Mouse (Mus musculus): ENCODE measurements at regions not wholly inside any gene's neighbourhood (a gene's known extent, or its start where the extent isn't known, plus 50 kb on each side); places are given as distances from the start of the nearest gene placed in this dataset.

DNA sequence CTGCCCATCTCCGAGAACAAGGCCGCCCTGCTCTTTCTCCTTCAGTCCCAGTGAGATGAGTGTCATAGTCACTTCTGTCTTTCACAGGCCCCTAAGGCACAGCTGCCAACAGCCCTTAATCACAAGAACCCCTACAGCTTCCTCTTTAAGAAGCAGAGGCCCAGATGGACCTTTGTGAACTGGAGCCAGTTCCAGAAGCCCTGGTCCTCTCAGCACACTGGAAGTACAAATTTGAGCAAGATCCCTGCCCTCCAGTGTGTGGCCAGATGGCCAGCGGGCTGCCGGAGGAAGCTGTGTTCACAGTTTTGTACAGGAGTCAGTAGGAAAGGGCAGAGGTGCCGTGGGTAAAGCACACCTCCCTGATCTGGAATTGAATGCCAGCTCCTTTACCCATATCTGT lies 389.6 kb downstream of the Rps24 start:
- DNase-seq (ENCODE audit: low spot score in 2 of 2): no peak

GRCm38 (mm10) chr14:24877853-24878252 lies 390.9 kb downstream of the Rps24 start:
- DNase-seq (ENCODE audit: low spot score in 2 of 2): no peak

DNA sequence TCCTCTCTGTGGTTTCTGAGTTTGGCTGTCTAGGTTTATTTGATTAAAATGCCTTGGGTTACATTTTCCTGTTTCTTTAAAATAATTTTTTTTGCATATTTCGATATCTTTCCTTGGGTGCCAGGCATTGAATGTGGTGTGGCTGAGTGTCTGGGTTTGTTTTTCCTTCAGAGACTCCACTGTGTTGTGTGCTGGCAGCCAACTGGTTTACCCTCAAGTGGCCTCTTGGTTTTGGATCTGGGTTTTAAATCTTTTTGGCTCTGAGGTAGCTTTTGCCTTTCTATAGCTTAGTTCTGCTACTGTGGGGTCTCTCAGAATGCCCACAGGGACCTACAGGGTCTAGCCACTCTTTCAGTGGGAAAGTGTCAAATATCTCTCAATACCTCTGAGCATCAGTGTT lies 399.2 kb downstream of the Rps24 start:
- DNase-seq (ENCODE audit: low spot score in 2 of 2): no peak

- no peak for DNase-seq (ENCODE audit: low spot score in 2 of 2)
Observed at GRCm38 (mm10) chr14:24886896-24887421, 400.0 kb downstream of the Rps24 start.

- no peak for DNase-seq (ENCODE audit: low spot score in 2 of 2)
Observed at GRCm38 (mm10) chr14:24890856-24891255, 403.9 kb downstream of the Rps24 start.

GRCm38 (mm10) chr14:24895196-24895595 lies 408.3 kb downstream of the Rps24 start:
- DNase-seq (ENCODE audit: low spot score in 2 of 2): no peak

DNA sequence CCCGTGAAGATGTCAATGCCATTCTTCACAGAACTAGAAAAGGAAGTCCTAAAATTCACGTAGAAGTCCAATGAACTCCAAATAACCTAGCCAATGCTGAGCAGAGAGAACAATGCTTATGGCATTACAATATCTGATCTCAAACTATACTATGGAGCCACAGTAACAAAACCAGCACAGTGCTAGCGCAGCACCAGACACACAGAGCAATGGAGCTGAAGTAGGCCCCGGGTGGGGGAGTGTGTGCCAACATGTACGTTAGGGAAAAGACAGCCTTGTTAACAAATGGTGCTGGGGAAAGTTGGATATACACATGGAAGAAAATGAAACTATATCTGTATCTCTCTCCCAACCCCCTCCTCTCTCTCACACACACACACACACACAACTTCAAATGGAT lies 409.8 kb downstream of the Rps24 start:
- no peak for DNase-seq (ENCODE audit: low spot score in 2 of 2)

GRCm38 (mm10) chr14:24900501-24901179 lies 413.7 kb downstream of the Rps24 start:
- DNase-seq (ENCODE audit: low spot score in 2 of 2): peak in 1 of 2 experiments; percentile 55

GRCm38 (mm10) chr14:24901726-24902125 lies 414.8 kb downstream of the Rps24 start:
- no peak for DNase-seq (ENCODE audit: low spot score in 2 of 2)

DNA sequence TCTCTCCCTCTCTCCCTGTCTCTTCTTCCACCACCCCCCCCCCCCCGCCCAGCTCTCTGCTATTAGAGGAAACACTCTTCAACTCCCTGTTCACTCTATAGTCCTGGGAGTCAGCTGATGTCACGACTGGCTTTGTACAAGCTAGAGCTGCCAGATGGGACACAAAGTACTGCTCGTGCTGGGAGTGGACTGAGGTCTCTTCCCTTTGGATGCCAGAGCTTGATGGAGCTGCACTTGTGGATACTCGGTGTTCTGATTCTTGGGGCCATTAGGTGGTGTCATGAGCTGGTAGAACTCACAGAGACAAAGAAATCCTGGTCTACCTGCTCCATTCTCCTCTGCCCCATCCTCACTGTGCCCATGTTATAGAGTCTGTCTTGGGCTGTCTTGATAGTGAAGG lies 415.9 kb downstream of the Rps24 start:
- no peak for DNase-seq (ENCODE audit: low spot score in 2 of 2)

- no peak for DNase-seq (ENCODE audit: low spot score in 2 of 2)
Observed at GRCm38 (mm10) chr14:24904712-24905111, 417.8 kb downstream of the Rps24 start.

GRCm38 (mm10) chr14:24906916-24907315 lies 420.0 kb downstream of the Rps24 start:
- no peak for DNase-seq (ENCODE audit: low spot score in 2 of 2)

GRCm38 (mm10) chr14:24908377-24908776 lies 421.5 kb downstream of the Rps24 start:
- DNase-seq (ENCODE audit: low spot score in 2 of 2): no peak

DNA sequence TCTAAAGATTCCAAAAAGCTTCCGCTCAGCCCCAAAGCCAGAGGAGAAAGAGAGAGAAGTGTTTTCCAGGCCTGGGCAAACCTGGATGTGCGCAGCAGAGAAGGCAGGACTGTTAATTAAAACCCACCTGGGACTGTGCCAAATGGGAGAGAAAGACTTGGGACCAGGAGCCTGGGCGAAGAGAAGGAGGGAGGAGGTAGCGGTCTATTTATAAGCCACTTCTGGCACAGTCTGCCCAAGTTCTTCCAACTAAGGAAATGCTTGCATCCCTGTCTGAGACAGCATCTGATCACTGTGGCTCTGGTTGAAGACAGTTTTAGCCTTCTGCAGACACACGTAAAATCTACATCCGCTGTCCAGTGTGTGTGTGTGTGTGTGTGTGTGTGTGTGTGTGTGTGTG lies 424.7 kb downstream of the Rps24 start:
- peak; percentile 25 to 86 for DNase-seq (ENCODE audit: low spot score in 2 of 2)

- no peak for DNase-seq (ENCODE audit: low spot score in 2 of 2)
Observed at GRCm38 (mm10) chr14:24919056-24919455, 432.1 kb downstream of the Rps24 start.

DNA sequence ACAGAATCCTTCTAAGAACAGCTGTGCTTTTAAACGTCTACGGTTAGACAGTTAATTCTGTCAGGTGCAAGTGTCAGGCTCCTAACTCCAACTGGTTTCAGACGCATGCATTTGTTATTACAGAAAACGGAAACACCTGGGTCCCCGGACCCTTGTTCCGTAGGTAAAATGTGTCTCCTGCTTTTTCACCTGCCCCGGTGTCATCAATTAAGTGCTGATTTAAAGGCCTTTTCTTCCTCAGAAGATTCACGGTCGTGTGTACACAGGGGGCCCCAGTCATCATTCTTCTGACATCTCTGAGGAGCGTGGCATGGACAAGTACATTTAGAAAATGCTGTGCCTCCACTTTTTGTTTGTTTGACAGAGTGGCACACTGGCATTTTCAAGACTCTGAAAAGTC lies 435.1 kb downstream of the Rps24 start:
- DNase-seq (ENCODE audit: low spot score in 2 of 2): no peak

- no peak for DNase-seq (ENCODE audit: low spot score in 2 of 2)
Observed at GRCm38 (mm10) chr14:24924561-24924960, 437.6 kb downstream of the Rps24 start.

DNA sequence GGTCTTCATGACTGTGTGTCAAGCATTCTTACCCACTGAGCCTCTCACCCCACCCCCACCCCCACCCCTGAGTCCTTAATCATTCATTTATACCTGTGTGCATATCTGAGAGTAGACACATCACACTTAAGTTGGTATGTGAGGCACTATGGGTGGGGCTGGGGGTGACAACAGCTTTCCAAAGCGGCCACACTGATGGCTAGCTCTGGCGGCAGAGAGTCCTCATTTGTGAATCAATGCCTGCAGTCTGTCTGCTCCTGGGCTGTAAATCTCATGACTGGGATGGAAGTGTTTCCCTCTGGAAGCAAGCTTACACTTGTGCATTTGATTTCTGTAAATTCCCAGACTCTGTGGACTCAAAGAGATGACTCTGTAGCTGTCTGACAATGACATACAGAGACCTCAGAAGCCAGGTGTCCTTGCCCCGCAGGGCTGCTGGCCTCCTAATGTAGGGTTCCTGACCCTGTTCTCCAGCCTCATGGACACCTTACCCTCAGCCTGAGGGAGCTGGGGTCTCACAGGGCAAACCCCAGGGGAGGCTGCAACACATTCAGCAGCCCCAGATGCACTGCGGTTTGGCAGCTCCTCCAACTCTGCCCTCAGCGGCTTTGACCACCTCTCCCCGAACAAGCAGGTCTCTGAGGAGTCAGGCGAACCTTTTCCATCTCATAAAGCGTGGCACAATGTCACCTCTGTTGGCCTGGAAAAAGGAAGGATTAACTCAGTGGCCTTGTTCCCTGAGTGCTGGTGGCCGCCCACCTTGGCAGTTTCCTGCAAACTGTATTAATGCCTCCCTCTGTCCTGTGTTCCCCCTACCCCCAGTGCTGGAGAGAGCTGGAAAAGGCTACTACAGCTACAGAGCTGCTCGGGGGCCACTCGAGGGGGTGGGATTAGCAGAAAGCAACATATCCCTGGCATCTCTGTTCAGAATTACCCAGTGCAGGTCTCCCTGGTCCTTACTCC lies 439.4 kb downstream of the Rps24 start:
- no peak for DNase-seq (ENCODE audit: low spot score in 2 of 2)

DNA sequence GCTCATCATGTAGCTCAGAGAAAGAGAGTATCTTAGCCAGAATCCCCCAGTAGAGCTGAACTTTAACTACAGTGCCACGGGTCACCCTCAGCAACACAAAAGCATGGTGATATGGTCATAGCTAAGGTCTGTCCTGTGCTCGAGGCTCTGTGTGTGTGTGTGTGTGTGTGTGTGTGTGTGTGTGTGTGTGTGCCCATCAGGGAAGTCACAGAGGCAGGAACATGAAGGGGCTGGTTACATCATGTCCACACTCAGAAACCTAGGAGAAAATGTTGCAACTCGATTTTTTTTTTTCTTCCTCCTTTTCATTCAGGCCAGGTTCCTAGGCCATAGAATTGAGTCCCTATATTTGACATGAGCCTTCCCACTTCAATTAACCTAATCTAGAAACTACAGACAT lies 441.8 kb downstream of the Rps24 start:
- DNase-seq (ENCODE audit: low spot score in 2 of 2): no peak

DNA sequence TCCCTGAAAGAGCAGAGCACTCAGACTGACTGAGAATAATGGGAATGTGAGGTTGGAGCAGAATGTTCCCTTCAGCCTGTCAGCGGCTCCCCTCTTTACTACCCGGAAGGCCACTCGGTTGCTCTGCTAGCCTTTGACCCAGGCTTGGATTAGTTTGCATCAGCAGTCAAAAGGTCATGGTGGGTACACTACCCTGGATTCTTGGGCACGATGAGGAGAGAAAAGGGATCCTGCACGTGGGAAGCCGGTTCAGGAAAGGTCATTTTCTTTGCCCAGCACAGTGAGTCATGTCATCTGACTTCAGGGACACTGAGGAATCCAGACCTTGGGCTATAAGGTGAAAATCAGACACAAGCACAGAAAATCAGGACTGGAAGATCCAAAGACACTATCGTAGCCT lies 443.3 kb downstream of the Rps24 start:
- no peak for DNase-seq (ENCODE audit: low spot score in 2 of 2)

DNA sequence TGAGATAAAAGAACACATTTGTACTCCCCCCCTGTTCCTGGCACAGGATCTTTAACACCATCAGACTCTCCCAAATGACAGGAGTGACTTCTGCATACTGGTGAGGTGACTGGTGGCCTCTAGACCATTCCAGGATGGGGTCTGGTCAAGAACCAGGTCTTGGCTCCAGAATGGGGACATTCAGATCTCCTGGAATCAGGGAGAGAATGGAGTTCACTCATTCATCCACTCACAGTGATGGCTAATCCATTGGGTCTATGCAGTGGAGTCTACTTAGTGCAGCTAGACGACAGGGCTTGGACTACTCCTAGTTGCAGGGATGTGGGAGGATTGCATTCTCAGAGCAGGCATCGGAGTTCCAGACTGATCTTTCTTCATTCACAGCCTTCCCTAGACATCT lies 451.0 kb downstream of the Rps24 start:
- no peak for DNase-seq (ENCODE audit: low spot score in 2 of 2)

- no peak for DNase-seq (ENCODE audit: low spot score in 2 of 2)
Observed at GRCm38 (mm10) chr14:24939068-24939467, 452.1 kb downstream of the Rps24 start.

Data from left cerebral cortex, adult 8-10 months (tissue).